Mouse (Mus musculus) small intestine, adult 2 months (tissue): ENCODE measurements around the gene Tob2.

Experiments used
- CTCF ChIP-seq: fragments of 200-500 bp; IDR thresholded peaks from 2 replicates; pipeline ENCODE4 v1.5.1; 2012; ENCODE audit warnings: low read depth, mild to moderate bottlenecking, control low read depth, inconsistent platforms, low read length, moderate library complexity, mixed read lengths; ENCODE audit not compliant: insufficient replicate concordance, insufficient read length; ENCODE audit errors: extremely low read depth
- POLR2A ChIP-seq: fragments of 200-500 bp; IDR thresholded peaks from 2 replicates; pipeline ENCODE4 v1.6.1; 2012; ENCODE audit warnings: low read depth, mild to moderate bottlenecking, control low read depth, inconsistent platforms, low read length, moderate library complexity

DNA sequence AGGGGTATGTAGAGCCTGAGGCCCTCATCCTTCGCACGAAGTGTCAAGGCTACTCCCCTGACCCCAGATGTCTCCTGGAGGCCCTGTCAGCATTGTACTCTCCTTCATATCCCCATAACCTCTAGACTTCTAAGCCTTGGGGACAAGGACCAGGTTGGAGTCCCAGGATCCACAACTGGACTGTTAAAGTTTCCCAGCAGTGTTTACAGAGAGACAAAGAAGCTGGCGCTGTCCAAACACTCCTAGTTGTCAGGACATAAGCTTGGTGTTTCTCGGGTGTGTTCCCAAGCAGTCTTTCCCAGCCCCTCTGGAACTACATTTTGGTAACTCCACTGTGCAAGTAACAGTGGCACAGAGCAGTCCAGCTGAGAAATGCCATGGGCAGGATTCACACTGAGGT is 25.1 kb downstream of the Tob2 start:
- no peak for TF ChIP-seq CTCF
- no peak for TF ChIP-seq POLR2A
